Mouse (Mus musculus): ENCODE results near the gene Stk10. TPM values are rescaled to one million over a fixed set of nuclear protein-coding genes. Genes with fewer than 3 reads are reported as not detected.

The Stk10 gene
- polyA plus RNA-seq, 2 experiments, result 1.9 to 4.9 TPM

- Histone ChIP-seq H3K36me3 (replicated peaks; ENCODE audit: control insufficient read depth, insufficient read depth, low read depth) (no peaks in the 10 kb centered on the region), H3K9ac (replicated peaks) (no peak overlapping the region), H3K4me2 (ENCODE audit: low read depth) (no peak overlapping the region), H3K4me3 (ENCODE audit: insufficient read depth in 1 of 2, low read depth in 2 of 2, low read length in 2 of 2) (no peak overlapping the region), H3K9me3 (ENCODE audit: control insufficient read depth, low read length) (no peaks in the 10 kb centered on the region), H3K27ac (no peak overlapping the region), H3K4me1 (replicated peaks; ENCODE audit: control insufficient read depth in 2 of 2, insufficient read depth in 2 of 2, low read length in 1 of 2) (peaks cover 0 to 4% of the 10 kb centered on the region in 2 experiments; a peak in 2 of 4 replicates), H3K27me3 (ENCODE audit: control insufficient read depth, insufficient read depth, low read length) (no peaks in the 10 kb centered on the region)
- WGBS (ENCODE audit: insufficient replicate concordance), result 65% methylated on average over 6 of the region's 6 CpGs
- TF ChIP-seq CTCF (IDR thresholded peaks at IDR 0.05; ENCODE audit: low read depth) (no peak), EP300 (IDR thresholded peaks at IDR 0.05; ENCODE audit: low read depth) (no peak)
- DNase-seq (ENCODE audit: low read depth in 3 of 3, low spot score in 3 of 3), result no peak
- no peak for ATAC-seq (ENCODE audit: insufficient read depth)
Observed at GRCm38 (mm10) chr11:32619866-32620456, 86.9 kb downstream of the Stk10 start.

GRCm38 (mm10) chr11:32621831-32622478, 88.8 kb downstream of the Stk10 start:
- TF ChIP-seq EP300 (IDR thresholded peaks at IDR 0.05; ENCODE audit: low read depth) (no peak), CTCF (IDR thresholded peaks at IDR 0.05; ENCODE audit: low read depth) (no peak)
- Histone ChIP-seq H3K4me1 (replicated peaks; ENCODE audit: control insufficient read depth in 2 of 2, insufficient read depth in 2 of 2, low read length in 1 of 2) (peaks cover 0 to 4% of the 10 kb centered on the region in 2 experiments; a peak in 2 of 4 replicates), H3K4me2 (ENCODE audit: low read depth) (no peak overlapping the region), H3K27ac (no peak overlapping the region), H3K36me3 (replicated peaks; ENCODE audit: control insufficient read depth, insufficient read depth, low read depth) (no peaks in the 10 kb centered on the region), H3K4me3 (ENCODE audit: insufficient read depth in 1 of 2, low read depth in 2 of 2, low read length in 2 of 2) (no peak overlapping the region), H3K9ac (replicated peaks) (no peak overlapping the region), H3K27me3 (ENCODE audit: control insufficient read depth, insufficient read depth, low read length) (no peaks in the 10 kb centered on the region), H3K9me3 (ENCODE audit: control insufficient read depth, low read length) (no peaks in the 10 kb centered on the region)
- DNase-seq (ENCODE audit: low read depth in 3 of 3, low spot score in 3 of 3) (no peak), ATAC-seq (ENCODE audit: insufficient read depth) (no peak)
- WGBS (ENCODE audit: insufficient replicate concordance), result 77% methylated on average over 12 of the region's 12 CpGs

GRCm38 (mm10) chr11:32622479-32623190, 89.5 kb downstream of the Stk10 start:
- Histone ChIP-seq H3K27ac (no peak overlapping the region), H3K4me1 (replicated peaks; ENCODE audit: control insufficient read depth in 2 of 2, insufficient read depth in 2 of 2, low read length in 1 of 2) (peaks cover 0 to 4% of the 10 kb centered on the region in 2 experiments; a peak in 2 of 4 replicates), H3K9ac (replicated peaks) (no peak overlapping the region), H3K27me3 (ENCODE audit: control insufficient read depth, insufficient read depth, low read length) (no peaks in the 10 kb centered on the region), H3K36me3 (replicated peaks; ENCODE audit: control insufficient read depth, insufficient read depth, low read depth) (no peaks in the 10 kb centered on the region), H3K4me2 (ENCODE audit: low read depth) (no peak overlapping the region), H3K4me3 (ENCODE audit: insufficient read depth in 1 of 2, low read depth in 2 of 2, low read length in 2 of 2) (no peak overlapping the region), H3K9me3 (ENCODE audit: control insufficient read depth, low read length) (no peaks in the 10 kb centered on the region)
- 76% methylated on average over 13 of the region's 13 CpGs for WGBS (ENCODE audit: insufficient replicate concordance)
- no peak for ATAC-seq (ENCODE audit: insufficient read depth)
- TF ChIP-seq CTCF (IDR thresholded peaks at IDR 0.05; ENCODE audit: low read depth) (no peak), EP300 (IDR thresholded peaks at IDR 0.05; ENCODE audit: low read depth) (no peak)
- no peak for DNase-seq (ENCODE audit: low read depth in 3 of 3, low spot score in 3 of 3)

GRCm38 (mm10) chr11:32623236-32623635, 90.1 kb downstream of the Stk10 start:
- Histone ChIP-seq H3K4me3 (ENCODE audit: insufficient read depth in 1 of 2, low read depth in 2 of 2, low read length in 2 of 2) (no peak overlapping the region), H3K27ac (no peak overlapping the region), H3K9ac (replicated peaks) (no peak overlapping the region), H3K36me3 (replicated peaks; ENCODE audit: control insufficient read depth, insufficient read depth, low read depth) (no peaks in the 10 kb centered on the region), H3K9me3 (ENCODE audit: control insufficient read depth, low read length) (no peaks in the 10 kb centered on the region), H3K27me3 (ENCODE audit: control insufficient read depth, insufficient read depth, low read length) (no peaks in the 10 kb centered on the region), H3K4me1 (replicated peaks; ENCODE audit: control insufficient read depth in 2 of 2, insufficient read depth in 2 of 2, low read length in 1 of 2) (peaks cover 0 to 4% of the 10 kb centered on the region in 2 experiments; a peak in 2 of 4 replicates), H3K4me2 (ENCODE audit: low read depth) (no peak overlapping the region)
- no peak for ATAC-seq (ENCODE audit: insufficient read depth)
- WGBS (ENCODE audit: insufficient replicate concordance), result 79% methylated on average over 5 of the region's 5 CpGs
- no peak for TF ChIP-seq EP300 (IDR thresholded peaks at IDR 0.05; ENCODE audit: low read depth)
- TF ChIP-seq CTCF (IDR thresholded peaks at IDR 0.05; ENCODE audit: low read depth), result no peak
- no peak for DNase-seq (ENCODE audit: low read depth in 3 of 3, low spot score in 3 of 3)

GRCm38 (mm10) chr11:32623912-32624311, 90.8 kb downstream of the Stk10 start:
- H3K4me1 ChIP-seq (replicated peaks; ENCODE audit: control insufficient read depth in 2 of 2, insufficient read depth in 2 of 2, low read length in 1 of 2), result peaks cover 0 to 4% of the 10 kb centered on the region in 2 experiments; a peak in 2 of 4 replicates
- no peaks in the 10 kb centered on the region for H3K27me3 ChIP-seq (ENCODE audit: control insufficient read depth, insufficient read depth, low read length)
- TF ChIP-seq EP300 (IDR thresholded peaks at IDR 0.05; ENCODE audit: low read depth), result no peak
- no peak for TF ChIP-seq CTCF (IDR thresholded peaks at IDR 0.05; ENCODE audit: low read depth)
- DNase-seq (ENCODE audit: low read depth in 3 of 3, low spot score in 3 of 3) (no peak), ATAC-seq (ENCODE audit: insufficient read depth) (no peak)
- no peak overlapping the region for H3K9ac ChIP-seq (replicated peaks)
- H3K36me3 ChIP-seq (replicated peaks; ENCODE audit: control insufficient read depth, insufficient read depth, low read depth), result no peaks in the 10 kb centered on the region
- no peaks in the 10 kb centered on the region for H3K9me3 ChIP-seq (ENCODE audit: control insufficient read depth, low read length)
- 80% methylated on average over 6 of the region's 6 CpGs for WGBS (ENCODE audit: insufficient replicate concordance)
- no peak overlapping the region for H3K4me2 ChIP-seq (ENCODE audit: low read depth)
- no peak overlapping the region for H3K27ac ChIP-seq
- no peak overlapping the region for H3K4me3 ChIP-seq (ENCODE audit: insufficient read depth in 1 of 2, low read depth in 2 of 2, low read length in 2 of 2)

Data from liver, embryonic 14.5 days (tissue).